Mouse (Mus musculus): Measurements from ENCODE around the gene Fbln1. TPM values are rescaled to one million over a fixed set of nuclear protein-coding genes. Genes with fewer than 3 reads are reported as not detected.

Fbln1 gene
- polyA plus RNA-seq, 1 experiment, result not detected

GRCm38 (mm10) chr15:85177576-85177975, 28.2 kb upstream of the Fbln1 start:
- Histone ChIP-seq H3K36me3 (replicated peaks; ENCODE audit: low read length) (no peaks in the 10 kb centered on the region), H3K27me3 (replicated peaks) (peaks cover 22% of the 10 kb centered on the region), H3K9me3 (peaks cover 7% of the 10 kb centered on the region; the same call in 1 of the 2 replicates), H3K4me3 (replicated peaks) (no peak overlapping the region), H3K4me1 (no peaks in the 10 kb centered on the region)
- TF ChIP-seq GATA1 (IDR thresholded peaks at IDR 0.05; ENCODE audit: borderline replicate concordance, low read length), result no peak
- no peak for TF ChIP-seq FLI1 (IDR thresholded peaks at IDR 0.05; ENCODE audit: low read length)

- H3K9me3 ChIP-seq, result peaks cover 7% of the 10 kb centered on the region; the same call in 1 of the 2 replicates
- no peak for TF ChIP-seq GATA1 (IDR thresholded peaks at IDR 0.05; ENCODE audit: borderline replicate concordance, low read length)
- no peak for TF ChIP-seq FLI1 (IDR thresholded peaks at IDR 0.05; ENCODE audit: low read length)
- no peaks in the 10 kb centered on the region for H3K4me1 ChIP-seq
- no peaks in the 10 kb centered on the region for H3K36me3 ChIP-seq (replicated peaks; ENCODE audit: low read length)
- H3K4me3 ChIP-seq (replicated peaks), result no peak overlapping the region
- H3K27me3 ChIP-seq (replicated peaks), result peaks cover 20% of the 10 kb centered on the region
Observed at GRCm38 (mm10) chr15:85178172-85178571, 27.6 kb upstream of the Fbln1 start.

GRCm38 (mm10) chr15:85179528-85180180, 26.1 kb upstream of the Fbln1 start:
- H3K4me3 ChIP-seq (replicated peaks), result no peak overlapping the region
- TF ChIP-seq FLI1 (IDR thresholded peaks at IDR 0.05; ENCODE audit: low read length), result no peak
- no peak for TF ChIP-seq GATA1 (IDR thresholded peaks at IDR 0.05; ENCODE audit: borderline replicate concordance, low read length)
- H3K9me3 ChIP-seq, result peaks cover 7% of the 10 kb centered on the region; the same call in 1 of the 2 replicates
- H3K27me3 ChIP-seq (replicated peaks), result peaks cover 22% of the 10 kb centered on the region
- no peaks in the 10 kb centered on the region for H3K4me1 ChIP-seq
- H3K36me3 ChIP-seq (replicated peaks; ENCODE audit: low read length), result no peaks in the 10 kb centered on the region

GRCm38 (mm10) chr15:85180368-85180767, 25.4 kb upstream of the Fbln1 start:
- peaks cover 7% of the 10 kb centered on the region; the same call in 1 of the 2 replicates for H3K9me3 ChIP-seq
- peaks cover 22% of the 10 kb centered on the region for H3K27me3 ChIP-seq (replicated peaks)
- H3K4me3 ChIP-seq (replicated peaks), result no peak overlapping the region
- H3K36me3 ChIP-seq (replicated peaks; ENCODE audit: low read length), result no peaks in the 10 kb centered on the region
- TF ChIP-seq FLI1 (IDR thresholded peaks at IDR 0.05; ENCODE audit: low read length) (no peak), GATA1 (IDR thresholded peaks at IDR 0.05; ENCODE audit: borderline replicate concordance, low read length) (no peak)
- no peaks in the 10 kb centered on the region for H3K4me1 ChIP-seq

GRCm38 (mm10) chr15:85182063-85182462, 23.7 kb upstream of the Fbln1 start:
- Histone ChIP-seq H3K27me3 (replicated peaks) (peaks cover 23% of the 10 kb centered on the region), H3K4me1 (no peaks in the 10 kb centered on the region), H3K9me3 (no peaks in the 10 kb centered on the region), H3K36me3 (replicated peaks; ENCODE audit: low read length) (no peaks in the 10 kb centered on the region), H3K4me3 (replicated peaks) (no peak overlapping the region)
- TF ChIP-seq GATA1 (IDR thresholded peaks at IDR 0.05; ENCODE audit: borderline replicate concordance, low read length) (no peak), FLI1 (IDR thresholded peaks at IDR 0.05; ENCODE audit: low read length) (no peak)

DNA sequence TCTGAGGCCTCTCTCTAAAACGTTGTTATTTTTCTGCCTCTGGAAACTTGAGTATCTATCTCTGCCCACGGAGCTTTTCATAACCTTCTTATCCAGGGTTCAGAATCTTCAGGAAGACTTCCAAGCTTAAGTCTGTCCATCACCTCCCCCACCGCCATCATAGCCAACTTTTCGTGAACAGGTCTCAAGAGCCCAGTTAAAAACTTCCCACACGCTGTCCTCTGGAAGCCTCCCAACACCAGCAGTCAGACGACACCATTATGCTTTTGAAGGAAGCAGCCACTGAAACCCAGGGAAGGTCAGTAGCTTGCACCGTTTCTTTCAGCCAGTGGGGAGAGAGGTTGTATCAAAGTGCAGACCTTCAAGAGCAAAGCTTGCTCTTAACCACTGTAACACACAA, 18.8 kb upstream of the Fbln1 start:
- Histone ChIP-seq H3K9me3 (no peaks in the 10 kb centered on the region), H3K36me3 (replicated peaks; ENCODE audit: low read length) (no peaks in the 10 kb centered on the region), H3K4me3 (replicated peaks) (no peak overlapping the region), H3K4me1 (no peaks in the 10 kb centered on the region), H3K27me3 (replicated peaks) (peaks cover 9% of the 10 kb centered on the region)
- TF ChIP-seq GATA1 (IDR thresholded peaks at IDR 0.05; ENCODE audit: borderline replicate concordance, low read length) (no peak), FLI1 (IDR thresholded peaks at IDR 0.05; ENCODE audit: low read length) (no peak)

DNA sequence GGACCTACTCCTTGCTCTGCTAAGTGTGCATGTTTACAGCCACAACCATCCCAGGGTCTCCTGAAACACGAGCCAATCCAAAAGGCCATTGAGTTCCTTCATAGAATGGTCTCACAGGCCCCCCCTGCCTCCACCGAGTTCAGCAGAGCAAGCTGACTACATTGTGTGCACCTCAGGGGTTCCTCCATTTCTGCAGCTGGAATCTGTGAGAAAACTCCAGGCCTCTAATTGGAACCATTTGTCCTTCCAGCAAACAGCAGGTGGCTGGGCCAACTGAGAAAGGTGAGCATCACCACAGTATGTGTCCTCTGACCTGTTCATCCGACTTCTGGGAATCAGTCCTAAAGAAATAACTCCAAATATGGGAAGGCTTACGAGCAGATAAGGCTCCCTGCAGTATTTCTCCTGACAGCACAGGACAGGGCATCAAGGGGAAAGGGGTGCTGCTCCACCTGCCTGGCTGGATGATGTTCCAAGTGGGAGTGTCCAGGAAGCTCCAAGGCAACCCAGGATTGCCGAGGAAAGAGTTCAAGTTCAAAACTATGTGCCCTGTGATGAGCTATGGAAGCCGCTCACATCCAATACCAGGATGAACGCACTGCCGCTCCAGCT, 17.5 kb upstream of the Fbln1 start:
- Histone ChIP-seq H3K4me3 (replicated peaks) (no peak overlapping the region), H3K27me3 (replicated peaks) (peaks cover 6% of the 10 kb centered on the region)

DNA sequence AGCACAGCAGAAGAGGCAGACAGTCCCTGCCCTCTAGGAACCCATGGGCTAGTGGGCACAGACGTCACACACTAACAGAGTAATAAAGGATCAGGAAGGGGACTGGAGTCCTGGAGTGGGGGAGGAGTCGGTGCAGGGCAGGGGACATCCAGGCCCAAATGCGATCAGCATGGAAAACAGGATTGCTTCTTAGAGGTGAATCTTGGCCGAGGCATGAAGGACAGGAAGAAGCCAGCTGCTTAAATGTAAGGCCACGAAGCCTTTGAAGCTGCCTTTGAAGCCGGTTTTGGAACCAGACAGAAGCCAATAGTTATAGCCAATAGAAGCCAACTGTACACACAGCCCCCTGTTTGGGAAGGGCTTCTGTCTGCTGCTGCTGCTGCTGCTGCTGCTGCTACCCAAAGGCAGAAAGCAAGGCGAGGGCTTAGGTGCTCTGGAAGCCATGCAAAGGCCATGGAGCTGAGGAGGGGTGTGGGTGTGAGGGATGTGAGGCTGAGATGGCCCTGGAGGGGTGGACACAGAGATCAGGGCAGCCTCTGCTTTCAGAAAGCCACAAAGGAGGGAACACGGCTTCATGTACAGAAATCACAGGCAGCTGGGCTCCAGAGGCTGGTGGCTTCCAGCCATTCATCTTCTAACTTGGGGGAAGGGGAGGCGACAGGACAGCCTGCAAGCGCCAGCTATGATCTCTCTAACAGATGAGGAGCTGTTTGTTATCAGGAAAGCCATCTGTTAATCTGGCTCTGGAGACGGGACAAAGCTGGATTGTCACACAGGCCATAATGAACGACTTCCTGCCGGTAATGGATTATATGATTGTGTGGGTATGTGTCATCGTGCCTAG, 5.1 kb upstream of the Fbln1 start:
- Histone ChIP-seq H3K4me3 (replicated peaks) (no peak overlapping the region), H3K9me3 (peaks cover 5% of the 10 kb centered on the region), H3K4me1 (no peaks in the 10 kb centered on the region; the same call in 1 of the 2 replicates), H3K36me3 (replicated peaks; ENCODE audit: low read length) (no peaks in the 10 kb centered on the region), H3K27me3 (replicated peaks) (peaks cover 70% of the 10 kb centered on the region)
- TF ChIP-seq FLI1 (IDR thresholded peaks at IDR 0.05; ENCODE audit: low read length) (no peak), GATA1 (IDR thresholded peaks at IDR 0.05; ENCODE audit: borderline replicate concordance, low read length) (no peak)

More for the DNA sequence above, 17.5 kb upstream of the Fbln1 start:
- TF ChIP-seq FLI1 (IDR thresholded peaks at IDR 0.05; ENCODE audit: low read length), result no peak
- TF ChIP-seq GATA1 (IDR thresholded peaks at IDR 0.05; ENCODE audit: borderline replicate concordance, low read length), result no peak
- Histone ChIP-seq H3K36me3 (replicated peaks; ENCODE audit: low read length) (no peaks in the 10 kb centered on the region), H3K4me1 (no peaks in the 10 kb centered on the region), H3K9me3 (no peaks in the 10 kb centered on the region)

DNA sequence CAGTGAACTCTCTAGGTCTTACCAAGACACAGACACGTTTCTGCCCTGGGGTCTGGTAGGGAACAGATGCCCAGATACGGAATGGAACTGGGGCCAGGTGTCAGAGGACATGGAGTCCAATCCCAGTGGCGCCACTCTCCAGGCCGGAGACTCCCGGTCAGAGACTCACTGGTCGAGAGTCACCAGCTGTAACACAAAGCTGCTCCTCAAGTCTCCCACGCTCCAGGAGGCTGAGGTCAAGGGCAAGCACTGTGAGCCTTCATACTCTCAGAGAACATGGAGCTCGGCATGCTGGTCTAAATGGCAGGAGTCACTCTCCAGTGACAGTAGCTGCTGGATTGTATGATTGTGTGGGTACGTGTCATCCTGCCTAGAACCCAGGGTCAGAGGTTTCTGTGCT, 3.5 kb upstream of the Fbln1 start:
- peaks cover 4% of the 10 kb centered on the region; the same call in 1 of the 2 replicates for H3K4me1 ChIP-seq
- H3K27me3 ChIP-seq (replicated peaks), result peaks cover 82% of the 10 kb centered on the region
- no peaks in the 10 kb centered on the region for H3K36me3 ChIP-seq (replicated peaks; ENCODE audit: low read length)
- TF ChIP-seq GATA1 (IDR thresholded peaks at IDR 0.05; ENCODE audit: borderline replicate concordance, low read length), result no peak
- peaks cover 5% of the 10 kb centered on the region for H3K9me3 ChIP-seq
- H3K4me3 ChIP-seq (replicated peaks), result no peak overlapping the region
